Mouse (Mus musculus): ENCODE results near the gene Vgll4.
"Not testable (repeated sequence)": the region's sequence is repeated elsewhere in the genome, so short reads cannot be mapped to it uniquely, and the experiment has no call there.

Gene Vgll4

DNA sequence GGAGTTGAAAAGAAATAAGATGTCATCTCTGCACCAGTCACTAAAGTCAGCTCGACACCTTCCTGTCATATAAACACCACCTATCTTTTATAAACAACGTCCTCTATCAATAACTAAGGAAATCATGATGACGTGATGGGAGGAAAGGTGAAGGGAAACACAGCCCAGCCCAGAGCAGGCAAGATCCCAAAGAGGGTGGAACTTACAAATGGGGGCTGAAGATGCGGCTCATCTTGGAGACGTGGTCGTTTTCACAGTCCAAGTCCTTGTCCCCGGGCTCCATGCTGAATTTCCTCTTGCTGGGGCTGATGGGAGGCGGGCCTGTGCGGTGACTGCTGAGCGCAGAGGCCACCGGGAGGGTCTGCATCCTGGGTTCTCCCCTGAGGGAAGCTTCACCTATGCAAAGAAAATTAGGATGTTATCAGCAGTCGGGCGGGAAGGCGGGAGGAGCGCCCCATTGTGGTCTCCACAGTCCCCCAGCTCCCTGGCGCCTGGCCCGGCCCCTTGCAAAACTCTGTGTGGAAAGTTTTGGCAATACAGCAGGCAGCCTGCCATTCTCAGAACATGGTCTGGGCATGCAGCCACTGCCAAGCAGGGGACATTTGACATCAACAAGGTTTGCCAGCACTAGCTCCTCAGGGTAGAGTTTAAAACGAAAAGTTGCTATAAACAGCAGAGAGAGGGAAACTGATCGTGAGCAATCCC, 79.2 kb downstream of the Vgll4 start:
- DNase-seq: no peak

DNA sequence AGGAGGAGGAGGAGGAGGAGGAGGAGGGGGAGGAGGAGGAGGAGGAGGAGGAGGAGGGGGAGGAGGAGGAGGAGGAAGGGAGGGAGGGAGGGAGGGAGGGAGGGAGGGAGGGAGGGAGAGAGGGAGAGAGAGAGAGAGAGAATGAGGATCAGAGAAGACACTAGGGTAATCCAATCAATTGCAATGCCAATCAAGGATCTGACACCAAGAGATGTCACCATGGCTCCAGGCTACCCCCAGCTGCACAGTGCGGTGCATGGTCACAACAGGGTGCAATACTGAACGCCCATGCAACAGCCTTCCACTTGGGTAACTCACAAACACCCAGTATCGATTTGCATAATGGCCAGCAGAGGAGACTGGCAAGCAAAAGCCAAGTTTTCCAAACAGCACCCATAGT, 79.8 kb downstream of the Vgll4 start:
- DNase-seq: not testable (repeated sequence)

GRCm38 (mm10) chr6:114888922-114889321, 80.9 kb downstream of the Vgll4 start:
- DNase-seq: no peak

GRCm38 (mm10) chr6:114886504-114887361, 83.1 kb downstream of the Vgll4 start:
- DNase-seq: no peak

DNA sequence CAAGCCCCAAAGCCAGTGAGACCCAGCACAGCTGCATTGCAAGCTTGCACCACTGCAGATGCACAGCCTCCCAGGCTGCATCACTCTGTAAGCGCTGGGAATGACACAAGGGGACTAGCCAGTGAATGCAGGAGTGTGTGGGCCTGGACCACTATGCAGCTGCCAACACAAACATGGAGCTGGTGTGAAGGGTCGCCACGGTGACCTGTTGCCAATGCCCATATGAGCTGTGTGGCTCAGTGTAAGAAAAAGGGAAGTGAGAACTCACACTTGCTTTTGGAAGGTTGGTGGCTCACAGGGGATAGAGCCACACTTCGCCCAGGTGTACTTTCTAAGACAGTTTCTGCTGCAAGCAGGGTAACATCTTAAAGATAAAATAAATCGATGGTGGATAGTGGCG, 83.8 kb downstream of the Vgll4 start:
- no peak for DNase-seq

DNA sequence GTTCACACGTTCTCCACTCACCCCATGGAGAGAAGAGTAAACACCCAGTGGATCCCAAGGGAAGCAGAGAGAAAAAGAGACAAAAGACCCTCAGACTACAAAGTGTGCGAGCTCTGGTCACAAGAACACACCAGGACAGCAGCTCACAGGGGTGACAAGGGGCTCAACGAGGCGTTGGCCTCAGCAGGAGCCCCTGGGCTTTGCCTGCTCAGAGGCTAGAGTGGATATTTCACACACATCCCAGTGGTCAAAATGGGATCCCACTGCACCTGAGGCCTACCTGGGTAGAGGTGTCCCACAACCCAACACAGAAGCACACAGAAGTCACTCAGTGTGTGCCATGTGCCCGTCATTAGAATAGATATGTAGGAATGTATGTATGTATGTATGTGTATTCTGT, 84.7 kb downstream of the Vgll4 start:
- no peak for DNase-seq

GRCm38 (mm10) chr6:114883261-114883740, 86.5 kb downstream of the Vgll4 start:
- DNase-seq: peak; percentile 63

- no peak for DNase-seq
These were observed 87.1 kb downstream of the Vgll4 start for GRCm38 (mm10) chr6:114882675-114883074.

DNA sequence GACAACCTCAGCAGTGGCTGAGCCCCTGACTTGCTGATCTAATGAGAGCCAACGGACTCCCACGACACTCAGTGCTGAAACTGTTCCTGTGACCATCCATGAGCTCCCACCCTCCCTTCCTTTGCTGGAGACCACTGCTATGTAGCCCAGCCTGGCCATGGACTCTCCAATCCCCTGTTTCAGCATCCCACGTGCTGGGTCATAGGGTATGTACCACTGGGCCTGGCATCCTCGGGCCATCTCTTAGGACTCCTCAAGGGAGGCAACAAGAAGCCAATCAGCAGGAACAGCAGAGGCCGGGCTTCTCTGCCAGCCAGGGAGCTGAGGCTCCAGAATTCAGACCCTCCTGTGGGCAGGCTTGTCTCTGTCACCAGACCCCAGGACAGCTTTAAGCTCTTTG, 87.6 kb downstream of the Vgll4 start:
- DNase-seq: no peak

GRCm38 (mm10) chr6:114880798-114881197, 89.0 kb downstream of the Vgll4 start:
- no peak for DNase-seq

GRCm38 (mm10) chr6:114878841-114879520, 90.8 kb downstream of the Vgll4 start:
- no peak for DNase-seq

GRCm38 (mm10) chr6:114876546-114876945, 93.2 kb downstream of the Vgll4 start:
- no peak for DNase-seq

- no peak for DNase-seq
These were observed 93.8 kb downstream of the Vgll4 start for GRCm38 (mm10) chr6:114876033-114876432.

DNA sequence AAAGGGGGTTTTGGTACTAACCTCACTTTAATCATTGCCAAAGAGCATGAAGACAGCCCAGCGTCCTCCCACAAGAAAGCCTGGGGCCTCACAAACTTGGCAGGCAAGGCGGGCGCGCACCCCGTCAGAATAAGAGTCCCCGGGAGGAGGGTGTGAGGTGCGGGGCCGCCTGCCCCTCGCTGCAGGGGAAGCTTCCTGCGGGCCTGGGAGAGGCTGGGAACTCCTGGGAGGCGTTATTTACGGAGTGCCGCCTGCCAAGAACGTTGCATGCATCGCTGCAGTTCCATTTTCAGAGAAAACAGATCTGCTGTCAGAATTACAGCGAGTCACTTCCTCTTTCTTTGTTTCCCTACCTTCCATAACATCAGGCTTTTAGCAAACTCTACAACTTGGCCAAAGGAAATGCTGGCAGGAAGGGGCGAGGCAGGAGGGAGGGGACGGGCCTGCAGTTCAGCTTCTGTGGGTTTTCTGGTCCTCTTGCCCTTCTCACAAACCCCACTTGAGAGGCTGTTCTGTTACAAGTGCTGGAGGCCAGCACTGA, 94.7 kb downstream of the Vgll4 start:
- DNase-seq: peak; percentile 92

- peak; percentile 61 for DNase-seq
These were observed 95.5 kb downstream of the Vgll4 start for GRCm38 (mm10) chr6:114874138-114874928.

DNA sequence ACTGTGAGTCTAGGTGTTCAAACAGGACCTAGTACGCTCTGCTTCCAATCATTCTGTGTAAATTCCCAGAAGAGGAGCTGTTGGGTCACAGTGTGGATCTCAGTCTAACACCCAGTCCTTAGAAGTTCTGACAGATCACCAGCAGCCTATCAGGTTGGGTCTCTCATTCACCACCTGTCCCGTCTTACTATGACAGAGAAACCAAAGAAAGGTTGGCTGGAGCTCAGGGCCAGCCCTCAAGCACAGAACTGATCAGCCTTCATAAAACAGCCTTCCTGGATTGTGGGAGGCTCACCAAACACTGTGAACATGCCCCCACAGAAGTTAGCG, 96.0 kb downstream of the Vgll4 start:
- DNase-seq: no peak

DNA sequence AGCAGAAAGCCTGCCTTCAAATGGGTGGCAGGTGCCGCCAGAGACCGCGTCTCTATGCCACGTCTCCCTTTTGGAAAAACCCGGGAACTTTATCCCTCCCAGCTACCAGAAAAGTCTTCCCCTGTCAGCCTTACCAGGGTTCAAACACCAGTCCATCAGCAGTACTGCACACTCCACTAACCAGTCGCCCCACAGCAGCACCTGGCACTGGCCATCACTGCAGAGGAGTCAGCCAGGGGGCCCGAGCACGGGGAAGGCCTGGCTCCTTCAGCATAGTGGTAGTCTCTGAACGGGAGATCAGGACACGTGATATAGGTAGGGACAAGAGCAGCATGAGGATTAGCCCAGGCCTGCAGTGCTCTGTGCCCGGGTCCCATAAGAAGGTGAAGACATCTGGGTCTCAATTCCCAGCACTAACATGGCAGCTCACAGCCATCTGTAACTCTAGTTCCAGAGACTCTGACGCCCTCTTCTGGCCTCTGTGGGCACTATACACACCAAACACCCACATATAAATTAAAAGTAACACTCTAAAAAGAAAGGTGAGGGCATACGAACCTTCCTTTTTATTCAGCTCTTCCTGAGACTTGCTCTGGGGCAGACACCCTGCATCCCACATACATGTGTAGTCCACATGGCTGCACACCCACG, 98.7 kb downstream of the Vgll4 start:
- no peak for DNase-seq

GRCm38 (mm10) chr6:114869501-114870076, 100.2 kb downstream of the Vgll4 start:
- no peak for DNase-seq

DNA sequence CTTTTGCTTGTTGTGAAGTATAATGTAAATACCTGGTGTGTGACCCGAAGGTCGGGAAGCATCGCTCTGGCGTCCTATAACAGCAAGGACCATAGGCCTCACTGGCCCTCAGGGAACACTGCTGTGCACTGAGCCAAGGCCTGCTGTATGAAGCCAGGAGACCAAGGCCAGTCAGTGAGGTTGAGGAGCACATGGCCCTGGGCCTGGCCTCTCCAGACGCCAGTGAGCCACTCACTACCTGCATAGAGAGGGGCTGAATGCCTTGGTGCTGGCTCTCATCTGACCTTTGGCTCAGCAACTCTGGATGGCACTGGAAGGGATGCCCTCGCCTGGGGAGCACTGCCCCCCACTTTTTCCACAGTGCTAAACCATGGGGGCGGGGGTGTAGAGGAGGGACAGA, 101.1 kb downstream of the Vgll4 start:
- no peak for DNase-seq

DNA sequence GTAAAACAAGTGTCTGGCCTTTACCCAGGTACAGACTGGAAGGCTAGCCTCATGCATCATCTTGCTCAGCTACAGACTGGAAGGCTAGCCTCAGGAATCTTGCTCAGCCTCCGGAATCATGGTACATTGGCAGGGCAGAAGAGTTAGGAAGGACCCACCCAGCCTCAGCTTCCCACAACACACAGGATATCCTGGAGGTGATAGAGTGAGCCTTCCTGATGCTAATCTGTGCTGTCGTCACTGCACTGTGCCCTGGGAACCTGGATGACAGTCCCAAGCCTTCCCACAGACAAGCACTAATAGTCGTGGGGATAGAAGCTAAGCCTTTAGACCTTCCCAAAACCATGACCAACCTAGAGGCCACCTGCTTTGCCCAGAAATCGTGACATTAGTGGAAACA, 103.2 kb downstream of the Vgll4 start:
- DNase-seq: no peak

DNA sequence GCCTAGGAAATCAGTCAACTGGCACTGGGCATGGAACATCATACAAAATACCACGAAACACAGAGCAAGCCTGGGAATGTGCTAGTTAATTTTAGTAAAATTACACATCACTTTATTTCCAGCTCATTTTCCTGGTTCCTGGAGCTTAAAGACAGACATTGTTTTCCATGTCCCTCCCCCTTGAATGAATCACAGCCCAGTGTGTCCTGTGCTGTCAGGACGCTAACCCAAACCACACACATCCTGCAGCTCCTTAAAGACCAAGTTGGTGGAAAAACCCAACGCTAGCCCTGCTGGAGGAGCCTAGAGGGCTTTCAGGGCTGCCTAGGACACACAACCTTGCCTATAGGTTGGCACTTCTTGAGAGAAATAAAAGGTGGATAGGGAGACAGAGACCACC, 103.7 kb downstream of the Vgll4 start:
- DNase-seq: no peak

GRCm38 (mm10) chr6:114864421-114864820, 105.4 kb downstream of the Vgll4 start:
- no peak for DNase-seq

Data from thymus, postnatal 4 days (tissue).